In the genomic region with DNA sequence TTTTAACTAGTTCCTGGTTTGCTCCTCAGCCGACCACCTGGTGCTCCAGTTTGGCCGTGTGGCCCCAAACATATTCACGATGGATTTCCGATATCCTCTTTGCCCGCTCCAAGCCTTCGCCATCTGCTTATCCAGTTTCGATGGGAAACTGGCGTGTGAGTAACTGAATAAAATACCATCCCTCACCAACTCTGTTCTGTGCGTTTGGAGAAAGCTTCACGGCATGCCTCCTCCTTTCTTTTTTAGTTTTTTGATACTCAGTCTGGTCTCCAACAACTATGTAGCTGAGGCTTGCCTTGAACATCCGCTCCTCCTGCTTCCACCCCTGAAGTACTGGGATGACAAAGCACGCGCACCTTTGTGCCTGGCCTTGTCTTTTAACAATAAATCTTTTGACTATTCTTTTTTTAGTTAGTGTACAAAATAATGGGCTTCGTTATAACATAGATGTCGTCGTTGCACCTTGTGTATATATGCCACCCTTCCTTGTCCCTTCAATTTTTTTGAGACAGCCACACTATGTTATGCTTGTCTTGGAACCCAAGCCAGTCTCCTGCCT, we compare ENCODE assay signal across 9 mouse cellular contexts. TPM values are rescaled to one million over a fixed set of nuclear protein-coding genes. Genes with fewer than 3 reads are reported as not detected.
DNase-seq lines count a peak whose midpoint lies in the region; ATAC-seq and TF ChIP-seq lines count a peak whose summit lies in the region.
"Had no signal": no experiment of that assay in that cellular context is flagged by ENCODE, and none has a peak within 500 bp of the region (broad histone marks: within the 10 kb centered on the region; RNA-seq: fewer than 3 reads in every experiment).

No protein-coding gene starts in this region.

- no peak for TF ChIP-seq EP300 in MEL (IDR thresholded peaks at IDR 0.05; ENCODE audit: low read depth in 1 of 2, low read length in 2 of 2)

- ATAC-seq in heart, embryonic 15.5 days (replicated peaks; ENCODE audit: insufficient number of reproducible peaks, insufficient read depth, low FRiP score, low read depth) = no peak
- ATAC-seq in midbrain, embryonic 11.5 days (ENCODE audit: low FRiP score) = no peak

- H3K4me1 ChIP-seq in heart, embryonic 15.5 days (replicated peaks) = peaks cover 33% of the 10 kb centered on the region
- peaks cover 4 to 16% of the 10 kb centered on the region in 2 experiments; a peak in 3 of 4 replicates for H3K4me1 ChIP-seq in MEL (ENCODE audit: control insufficient read depth in 1 of 2, insufficient read depth in 2 of 2, low read length in 2 of 2)
- H3K4me1 ChIP-seq in hindbrain, embryonic 10.5 days (replicated peaks) = peaks cover 48% of the 10 kb centered on the region
- H3K4me1 ChIP-seq in midbrain, embryonic 11.5 days (ENCODE audit: control insufficient read depth, insufficient read depth, low read length) = peaks cover 8% of the 10 kb centered on the region

- no peak; a peak in 1 of 4 replicates for TF ChIP-seq POLR2A in MEL (IDR thresholded peaks at IDR 0.05; ENCODE audit: control insufficient read depth in 1 of 2, insufficient read depth in 1 of 2, low read depth in 1 of 2, low read length in 2 of 2, poor library complexity in 1 of 2)

- H3K4me2 ChIP-seq in heart, embryonic 15.5 days = peak overlapping the region; percentile 67
- H3K4me2 ChIP-seq in midbrain, embryonic 11.5 days = peak overlapping the region; percentile 41

- no peak for DNase-seq in heart, postnatal 25 days (ENCODE audit: low spot score)
- no peak for DNase-seq in MEL (ENCODE audit: low read depth, low spot score)
- DNase-seq in hindbrain, embryonic 10.5 days (ENCODE audit: low spot score) = no peak
- no peak for DNase-seq in midbrain, embryonic 11.5 days (ENCODE audit: low spot score, missing footprints)
- no peak for DNase-seq in B cell, adult 2 months
- DNase-seq in spleen, postnatal 36 days (ENCODE audit: low spot score in 2 of 2) = no peak
- no peak for DNase-seq in embryo, embryonic 10 days (ENCODE audit: low spot score)

- intact Hi-C loops in heart, postnatal 25 days (cut with DNase I) = loop anchor here (2.0 kb wide), 1 partner anchor 45 kb away; no protein-coding TSS in a partner anchor

- no peaks in the 10 kb centered on the region for H3K9me3 ChIP-seq in heart, embryonic 15.5 days (replicated peaks)
- no peaks in the 10 kb centered on the region for H3K9me3 ChIP-seq in MEL (replicated peaks; ENCODE audit: insufficient read depth, low read length)
- no peaks in the 10 kb centered on the region for H3K9me3 ChIP-seq in hindbrain, embryonic 10.5 days
- H3K9me3 ChIP-seq in midbrain, embryonic 11.5 days (ENCODE audit: control insufficient read depth, low read length) = no peaks in the 10 kb centered on the region

- H3K36me3 ChIP-seq in heart, embryonic 15.5 days = peaks cover 17% of the 10 kb centered on the region
- peaks cover 0 to 29% of the 10 kb centered on the region in 2 experiments; a peak in 2 of 4 replicates for H3K36me3 ChIP-seq in MEL (ENCODE audit: control insufficient read depth in 1 of 2, insufficient read depth in 2 of 2, low read length in 2 of 2)
- peaks cover 19% of the 10 kb centered on the region for H3K36me3 ChIP-seq in hindbrain, embryonic 10.5 days
- H3K36me3 ChIP-seq in midbrain, embryonic 11.5 days (ENCODE audit: control insufficient read depth, insufficient read depth, low read length) = no peaks in the 10 kb centered on the region

- no peaks in the 10 kb centered on the region for H3K27me3 ChIP-seq in heart, embryonic 15.5 days
- H3K27me3 ChIP-seq in MEL (ENCODE audit: control insufficient read depth in 1 of 2, insufficient read depth in 2 of 2, low read length in 2 of 2) = no peaks in the 10 kb centered on the region
- H3K27me3 ChIP-seq in hindbrain, embryonic 10.5 days (ENCODE audit: insufficient read depth, poor library complexity, severe bottlenecking) = no peaks in the 10 kb centered on the region
- H3K27me3 ChIP-seq in midbrain, embryonic 11.5 days (ENCODE audit: control insufficient read depth, insufficient read depth, low read length) = no peaks in the 10 kb centered on the region

- TF ChIP-seq CTCF in MEL (IDR thresholded peaks at IDR 0.05 in 2 of 3, conservative IDR thresholded peaks at IDR 0.05 in 1 of 3; ENCODE audit: control insufficient read depth in 1 of 3, insufficient read depth in 1 of 3, low read depth in 2 of 3, low read length in 3 of 3, poor library complexity in 1 of 3, severe bottlenecking in 1 of 3) = no peak

- WGBS in heart, embryonic 15.5 days = 51% methylated on average over 16 of the region's 16 CpGs
- 57% methylated on average over 16 of the region's 16 CpGs for WGBS in hindbrain, embryonic 10.5 days
- 52% methylated on average over 16 of the region's 16 CpGs for WGBS in midbrain, embryonic 11.5 days

- TF ChIP-seq RAD21 in MEL (IDR thresholded peaks at IDR 0.05; ENCODE audit: low read depth, low read length) = no peak

- peak overlapping the region; percentile 63; the same call in 1 of the 2 replicates for H3K9ac ChIP-seq in heart, embryonic 15.5 days
- peak overlapping the region; percentile 31 for H3K9ac ChIP-seq in MEL (ENCODE audit: control insufficient read depth, low read depth, low read length, poor library complexity, severe bottlenecking)
- H3K9ac ChIP-seq in midbrain, embryonic 11.5 days (ENCODE audit: low read length) = peak overlapping the region; percentile 68

- H3K79me2 ChIP-seq in MEL (ENCODE audit: control insufficient read depth, insufficient read depth, low read length, poor library complexity) = peaks cover 27% of the 10 kb centered on the region

- H3K27ac ChIP-seq in heart, embryonic 15.5 days = peak overlapping the region; percentile 90; the same call in 1 of the 2 replicates
- peak overlapping the region; percentile 26; the same call in 1 of the 2 replicates for H3K27ac ChIP-seq in MEL (ENCODE audit: control insufficient read depth, low read depth, low read length)
- H3K27ac ChIP-seq in hindbrain, embryonic 10.5 days = peak overlapping the region; percentile 94
- no peak overlapping the region for H3K27ac ChIP-seq in midbrain, embryonic 11.5 days (ENCODE audit: low read depth, low read length)

- H3K4me3 ChIP-seq in heart, embryonic 15.5 days = peak overlapping the region; percentile 70
- H3K4me3 ChIP-seq in MEL (ENCODE audit: control insufficient read depth in 1 of 2, insufficient read depth in 1 of 2, low read depth in 2 of 2, low read length in 2 of 2) = peak overlapping the region; percentile 73 to 79; a peak in 3 of 4 replicates
- H3K4me3 ChIP-seq in hindbrain, embryonic 10.5 days = peak overlapping the region; percentile 62
- peak overlapping the region; percentile 40 for H3K4me3 ChIP-seq in midbrain, embryonic 11.5 days (ENCODE audit: low read depth, low read length)

TF ChIP-seq in MEL, 35 proteins besides CTCF, POLR2A, EP300 and RAD21:
- TF ChIP-seq POLR2AphosphoS2 (IDR thresholded peaks at IDR 0.05; ENCODE audit: low read length) (peak; percentile 93), GABPA (IDR thresholded peaks at IDR 0.05; ENCODE audit: low read depth, low read length) (no peak)
TF ChIP-seq in MEL: peak in this region for 1.

RNA-seq across cellular contexts. Expression of gene Ppp1r15a, which starts 3.8 kb away (rescaled TPM):
- polyA plus RNA-seq in heart, embryonic 15.5 days (2015; fragmentation: Nextera tagmentation; extraction: Ambion mirVana) = 25.3 and 37.6 TPM in 2 replicates
- 10 to 100 TPM; 22.7 to 23.9 TPM for total RNA-seq in heart, postnatal 25 days (2021)
- 27.0 and 27.2 TPM in 2 replicates for total RNA-seq in MEL (2012; rRNA removed)
- 10 to 100 TPM in 1 of 2 experiments, not detected in 1; 78.0 TPM for polyA plus RNA-seq in MEL (2012; ENCODE audit: insufficient read depth in 1 of 2, insufficient read length in 2 of 2, low read depth in 1 of 2, low replicate concordance in 2 of 2, missing spikeins in 1 of 2)
- 18.6 and 20.2 TPM in 2 replicates for polyA plus RNA-seq in hindbrain, embryonic 10.5 days (2016; fragmentation: Nextera tagmentation; extraction: Ambion mirVana)
- 16.3 and 17.1 TPM in 2 replicates for polyA plus RNA-seq in midbrain, embryonic 11.5 days (2014; fragmentation: Nextera tagmentation; extraction: Ambion mirVana)

RNA-seq across cellular contexts. Expression of gene Plekha4, which starts 3.9 kb away (rescaled TPM):
- 1.0 and 2.6 TPM in 2 replicates for polyA plus RNA-seq in heart, embryonic 15.5 days (2015; fragmentation: Nextera tagmentation; extraction: Ambion mirVana)
- 1 to 10 TPM; 2.2 to 4.7 TPM for total RNA-seq in heart, postnatal 25 days (2021)
- total RNA-seq in MEL (2012; rRNA removed) = 0.12 and 0.36 TPM in 2 replicates
- polyA plus RNA-seq in MEL (2012; ENCODE audit: insufficient read depth in 1 of 2, insufficient read length in 2 of 2, low read depth in 1 of 2, low replicate concordance in 2 of 2, missing spikeins in 1 of 2) = under 1 TPM in 1 of 2 experiments, not detected in 1; 0.65 TPM
- 4.1 and 4.5 TPM in 2 replicates for polyA plus RNA-seq in hindbrain, embryonic 10.5 days (2016; fragmentation: Nextera tagmentation; extraction: Ambion mirVana)
- polyA plus RNA-seq in midbrain, embryonic 11.5 days (2014; fragmentation: Nextera tagmentation; extraction: Ambion mirVana) = 0.08 and 0.26 TPM in 2 replicates

RNA-seq across cellular contexts. Expression of gene Nucb1, which starts 12.1 kb away (rescaled TPM):
- 144 and 177 TPM in 2 replicates for polyA plus RNA-seq in heart, embryonic 15.5 days (2015; fragmentation: Nextera tagmentation; extraction: Ambion mirVana)
- 100 to 1,000 TPM; 126 to 129 TPM for total RNA-seq in heart, postnatal 25 days (2021)
- 196 and 224 TPM in 2 replicates for total RNA-seq in MEL (2012; rRNA removed)
- 100 to 1,000 TPM in 1 of 2 experiments, 10 to 100 TPM in 1; 92.3 to 343 TPM for polyA plus RNA-seq in MEL (2012; ENCODE audit: insufficient read depth in 1 of 2, insufficient read length in 2 of 2, low read depth in 1 of 2, low replicate concordance in 2 of 2, missing spikeins in 1 of 2)
- polyA plus RNA-seq in hindbrain, embryonic 10.5 days (2016; fragmentation: Nextera tagmentation; extraction: Ambion mirVana) = 110 and 115 TPM in 2 replicates
- 83.7 and 84.8 TPM in 2 replicates for polyA plus RNA-seq in midbrain, embryonic 11.5 days (2014; fragmentation: Nextera tagmentation; extraction: Ambion mirVana)

RNA-seq across cellular contexts. Expression of gene Hsd17b14, which starts 32.4 kb away (rescaled TPM):
- 0.24 and 0.82 TPM in 2 replicates for polyA plus RNA-seq in heart, embryonic 15.5 days (2015; fragmentation: Nextera tagmentation; extraction: Ambion mirVana)
- total RNA-seq in heart, postnatal 25 days (2021) = under 1 TPM; 0.18 to 0.59 TPM
- total RNA-seq in MEL (2012; rRNA removed) = 1.8 and 2.0 TPM in 2 replicates
- polyA plus RNA-seq in MEL (2012; ENCODE audit: insufficient read depth in 1 of 2, insufficient read length in 2 of 2, low read depth in 1 of 2, low replicate concordance in 2 of 2, missing spikeins in 1 of 2) = 1 to 10 TPM in 1 of 2 experiments, not detected in 1; 9.3 TPM
- 1.1 and 1.5 TPM in 2 replicates for polyA plus RNA-seq in hindbrain, embryonic 10.5 days (2016; fragmentation: Nextera tagmentation; extraction: Ambion mirVana)
- 0.10 and 0.12 TPM in 2 replicates for polyA plus RNA-seq in midbrain, embryonic 11.5 days (2014; fragmentation: Nextera tagmentation; extraction: Ambion mirVana)
- total RNA-seq: left cerebral cortex, postnatal 4 days had no signal

RNA-seq across cellular contexts. Expression of gene Dhdh, which starts 33.7 kb away (rescaled TPM):
- 4.0 and 4.1 TPM in 2 replicates for polyA plus RNA-seq in heart, embryonic 15.5 days (2015; fragmentation: Nextera tagmentation; extraction: Ambion mirVana)
- total RNA-seq in heart, postnatal 25 days (2021) = 1 to 10 TPM; 5.9 to 6.7 TPM
- 0.08 and 0.10 TPM in 2 replicates for total RNA-seq in MEL (2012; rRNA removed)
- 1 to 10 TPM in 1 of 2 experiments, not detected in 1; 1.6 TPM for polyA plus RNA-seq in MEL (2012; ENCODE audit: insufficient read depth in 1 of 2, insufficient read length in 2 of 2, low read depth in 1 of 2, low replicate concordance in 2 of 2, missing spikeins in 1 of 2)
- polyA plus RNA-seq in hindbrain, embryonic 10.5 days (2016; fragmentation: Nextera tagmentation; extraction: Ambion mirVana) = 4.8 and 6.7 TPM in 2 replicates
- polyA plus RNA-seq in midbrain, embryonic 11.5 days (2014; fragmentation: Nextera tagmentation; extraction: Ambion mirVana) = 3.2 and 3.9 TPM in 2 replicates
